Mouse (Mus musculus) layer of hippocampus, adult 11-12 months (tissue): ENCODE results near the gene Gimap8.

Experiments used
- DNase-seq: peaks from one replicate; pipeline ENCODE4 v3.0.0; 2022; ENCODE audit warnings: low spot score

The Gimap8 gene

DNA sequence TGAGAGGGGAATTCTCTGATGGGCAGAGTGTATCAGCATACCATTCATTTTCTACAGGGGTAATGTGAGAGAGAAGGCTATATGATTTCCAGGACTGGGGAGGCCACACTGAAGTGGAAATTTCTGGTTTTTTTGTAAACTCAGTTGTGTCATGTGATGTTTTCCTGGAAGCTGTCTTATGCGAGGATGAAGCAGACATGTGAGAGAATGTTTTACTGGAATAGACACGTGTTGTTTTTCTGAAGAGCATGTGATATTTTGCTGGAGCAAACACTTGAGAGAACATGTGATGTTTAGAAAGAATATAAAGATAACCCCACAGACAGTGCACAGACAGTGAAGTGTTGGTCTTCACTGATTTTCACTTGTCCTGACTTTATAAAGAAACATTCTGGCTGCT, 8.5 kb upstream of the Gimap8 start:
- no peak for DNase-seq

DNA sequence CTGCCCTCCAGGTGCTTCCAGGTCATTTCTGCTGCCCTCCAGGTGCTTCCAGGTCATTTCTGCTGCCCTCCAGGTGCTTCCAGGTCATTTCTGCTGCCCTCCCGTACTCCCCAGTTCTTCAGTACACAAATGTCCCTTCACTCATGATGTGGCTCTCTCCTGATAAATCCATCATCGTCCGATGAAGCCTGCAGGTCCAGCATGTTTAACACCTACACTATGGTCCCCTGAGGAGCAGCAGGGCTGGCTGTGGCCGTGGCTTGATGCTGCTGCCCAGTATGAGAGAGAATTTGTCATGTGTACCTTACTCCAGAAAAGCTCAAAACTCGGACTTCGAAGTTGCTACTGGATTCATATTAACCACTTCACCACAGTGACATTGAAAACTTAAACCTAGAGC, 5.6 kb upstream of the Gimap8 start:
- DNase-seq: no peak

GRCm38 (mm10) chr6:48642764-48643292, 4.2 kb upstream of the Gimap8 start:
- no peak for DNase-seq

DNA sequence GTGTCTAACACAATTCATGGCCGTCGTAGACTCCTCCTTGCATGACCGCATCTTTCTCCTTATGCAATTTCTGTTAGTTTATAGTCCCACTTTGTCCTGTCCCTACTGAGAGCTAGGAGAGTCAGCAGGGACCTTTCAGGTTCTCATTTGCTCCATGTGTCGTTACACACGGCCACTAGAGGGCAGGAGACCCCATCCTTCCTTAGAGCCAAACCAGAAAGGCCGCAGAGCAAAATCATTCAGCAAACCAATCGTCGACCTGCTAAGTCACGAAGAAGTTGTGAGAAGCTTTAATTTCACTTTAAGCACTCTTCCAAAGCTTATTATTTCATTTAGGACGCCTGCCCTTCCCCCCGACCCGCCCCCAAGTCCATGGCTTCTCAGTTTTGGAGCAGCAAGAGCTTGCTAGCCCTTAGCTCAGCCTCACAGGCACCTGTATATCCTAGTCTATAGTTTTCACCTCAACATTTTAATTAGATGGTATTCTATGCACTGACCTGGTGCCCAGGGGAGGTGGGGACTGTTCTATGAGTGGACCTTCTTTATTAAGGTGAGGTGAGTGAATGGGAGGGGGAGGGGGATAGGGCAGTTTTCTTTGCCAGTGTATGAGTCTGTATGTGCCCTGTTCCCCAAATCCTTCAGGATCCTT, 1.2 kb upstream of the Gimap8 start:
- peak; percentile 71 for DNase-seq

DNA sequence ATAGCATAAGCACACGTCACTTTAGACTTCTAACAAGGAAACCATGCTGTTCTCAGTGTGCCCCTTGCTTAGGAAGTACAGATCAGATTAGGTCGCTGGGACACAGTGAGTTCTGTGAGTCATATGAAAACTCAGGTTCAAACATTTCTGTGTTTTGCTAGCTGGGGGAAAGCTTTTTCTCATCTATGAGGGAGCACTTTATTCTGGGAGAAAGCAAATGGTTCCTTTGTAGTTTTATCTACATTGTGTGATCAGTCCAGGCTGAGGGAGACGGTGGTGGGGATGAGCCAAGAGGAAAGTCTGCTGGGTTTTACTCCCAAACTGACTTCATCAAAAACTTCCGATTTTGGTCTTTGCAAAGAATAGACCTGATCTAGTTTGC, 734 bp upstream of the Gimap8 start:
- DNase-seq: no peak

DNA sequence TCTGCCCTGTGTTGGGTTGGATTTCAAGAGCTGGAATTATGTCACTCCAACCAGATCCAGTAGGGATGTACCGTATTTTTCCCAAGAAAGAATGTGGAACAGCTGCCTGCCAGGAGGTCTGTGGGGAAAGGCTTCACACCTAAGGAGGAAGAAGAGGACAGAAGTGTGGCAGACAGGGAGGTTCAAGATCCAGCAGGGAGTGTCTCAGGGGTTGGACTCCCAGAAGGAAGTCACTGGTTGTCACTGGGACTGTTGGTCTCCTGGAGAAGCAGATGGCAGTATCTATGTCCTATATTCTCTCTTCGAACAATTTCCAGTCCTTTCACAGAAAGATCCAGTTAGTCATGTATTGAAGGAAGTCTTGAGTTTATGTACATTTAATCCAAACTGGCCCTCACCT, 577 bp downstream of the Gimap8 start:
- no peak for DNase-seq

DNA sequence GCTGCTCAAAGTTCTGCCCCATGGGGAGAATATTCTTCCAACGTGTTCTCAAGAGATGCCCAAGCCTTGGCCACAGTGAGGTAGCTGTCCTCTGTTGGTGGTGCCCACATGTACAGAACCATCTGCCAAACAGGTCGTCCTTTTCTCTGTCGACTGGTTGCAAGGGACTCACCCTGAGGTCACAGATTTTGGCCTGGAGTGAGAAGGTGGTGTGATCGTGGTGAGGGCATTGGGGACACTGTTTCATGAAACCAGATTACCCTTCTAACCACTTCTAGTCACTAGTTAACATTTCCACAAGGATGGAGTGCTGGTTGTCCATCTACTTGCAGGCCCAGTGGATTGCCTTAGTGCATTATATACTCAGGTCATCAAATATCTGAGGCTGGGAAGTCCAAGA, 1.7 kb downstream of the Gimap8 start:
- DNase-seq: no peak

- no peak for DNase-seq
Measured at GRCm38 (mm10) chr6:48650041-48650440, 3.0 kb downstream of the Gimap8 start.

- no peak for DNase-seq
Measured at GRCm38 (mm10) chr6:48658721-48659120, 11.7 kb downstream of the Gimap8 start.

DNA sequence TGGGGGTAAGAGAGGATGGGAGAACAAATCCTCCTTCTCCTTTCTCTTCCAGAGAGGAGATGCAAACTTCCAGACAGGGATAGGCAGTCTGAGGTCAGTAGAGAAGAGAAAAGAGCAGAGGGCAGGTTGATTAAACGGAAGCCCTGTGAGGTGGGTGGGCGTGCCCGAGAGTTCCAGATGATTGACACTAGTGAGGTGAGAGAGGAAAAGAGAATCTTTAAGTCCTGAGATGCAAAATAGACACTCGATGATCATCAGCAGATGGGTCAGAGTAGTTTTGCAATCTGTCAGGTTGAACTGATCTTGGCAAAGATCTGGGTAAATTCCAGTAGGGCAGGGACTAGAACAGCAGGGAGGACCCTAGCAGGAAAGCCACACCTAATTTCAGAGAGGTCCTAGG, 17.7 kb downstream of the Gimap8 start:
- no peak for DNase-seq

- DNase-seq: no peak
Measured at GRCm38 (mm10) chr6:48665471-48665870, 18.4 kb downstream of the Gimap8 start.

DNA sequence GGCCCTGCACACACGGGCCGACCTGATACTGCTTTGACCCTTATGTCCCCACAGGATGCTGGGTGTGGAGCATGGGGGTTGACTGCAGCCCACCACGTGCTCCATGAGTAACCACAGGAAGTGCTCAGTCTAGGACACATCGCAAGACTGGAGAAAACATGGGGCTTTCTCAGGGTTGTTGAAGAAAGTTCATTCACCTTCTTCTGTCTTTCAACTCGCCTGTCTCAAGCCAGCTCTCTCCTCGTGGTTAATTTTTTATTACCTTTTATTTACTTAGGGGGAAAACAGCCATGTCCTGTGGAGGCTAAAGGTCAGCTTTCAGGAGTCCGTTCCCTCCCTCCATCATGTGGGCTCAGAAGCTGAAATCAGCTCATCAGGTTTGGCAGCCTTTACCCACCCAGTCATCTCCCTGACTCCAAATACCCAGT, 19.1 kb downstream of the Gimap8 start:
- no peak for DNase-seq

- DNase-seq: no peak
Measured at GRCm38 (mm10) chr6:48668022-48668421, 21.0 kb downstream of the Gimap8 start.

DNA sequence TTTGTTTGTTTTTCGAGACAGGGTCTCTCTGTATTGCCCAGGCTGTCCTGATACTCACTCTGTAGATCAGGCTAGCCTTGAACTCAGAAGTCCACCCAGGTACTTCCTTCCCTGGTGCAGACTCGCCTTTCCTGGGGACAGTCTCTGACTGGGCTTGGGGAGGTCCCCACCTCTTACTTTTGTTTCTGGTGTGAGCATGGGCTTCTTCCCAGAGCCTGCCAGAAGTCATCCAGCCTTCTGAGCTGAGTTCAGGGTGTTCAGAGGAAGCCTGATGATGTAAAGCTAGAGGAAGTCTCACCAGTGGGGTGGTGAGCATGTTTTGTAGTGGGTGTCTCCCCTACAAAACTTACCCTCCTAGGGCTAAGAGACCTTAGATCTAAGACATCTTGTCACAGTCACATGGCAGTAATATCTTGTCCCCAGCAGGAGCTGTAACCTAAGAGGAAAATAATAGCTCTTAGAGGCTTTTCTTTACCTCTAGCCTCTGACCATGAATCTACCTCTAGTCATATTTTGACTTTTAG, 22.5 kb downstream of the Gimap8 start:
- no peak for DNase-seq

DNA sequence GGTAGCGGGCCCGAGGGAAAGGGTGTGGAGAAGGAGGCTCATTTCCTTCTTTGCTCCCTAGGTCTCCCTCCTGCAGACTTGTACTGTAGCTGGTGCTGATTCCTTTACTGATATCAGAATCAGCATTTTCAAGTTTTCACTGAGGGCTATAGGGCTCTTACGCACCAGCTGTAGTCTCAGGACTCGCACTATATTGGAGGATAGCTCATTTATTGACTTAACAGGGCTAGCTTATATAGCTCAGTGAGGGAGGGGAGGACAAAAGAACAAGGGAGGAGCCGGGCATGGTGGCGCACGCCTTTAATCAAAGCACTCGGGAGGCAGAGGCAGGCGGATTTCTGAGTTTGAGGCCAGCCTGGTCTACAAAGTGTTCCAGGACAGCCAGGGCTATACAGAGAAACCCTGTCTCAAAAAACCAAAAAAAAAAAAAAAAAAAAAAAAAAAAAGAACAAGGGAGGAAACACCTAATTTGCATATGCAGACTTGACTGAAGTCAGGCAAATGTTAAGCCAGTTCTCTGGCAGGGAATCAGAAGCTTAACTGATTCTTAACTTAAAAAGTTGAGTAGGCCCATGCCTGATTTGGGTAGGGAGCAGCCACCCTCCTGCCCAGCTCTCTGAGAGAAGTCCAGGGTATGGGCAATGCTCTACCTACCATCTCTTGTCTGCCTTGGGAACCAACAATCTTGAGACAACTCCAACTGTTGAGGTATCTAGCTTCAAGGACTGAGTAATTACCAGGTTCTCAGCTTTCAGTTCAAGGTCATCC, 27.4 kb downstream of the Gimap8 start:
- DNase-seq: no peak

DNA sequence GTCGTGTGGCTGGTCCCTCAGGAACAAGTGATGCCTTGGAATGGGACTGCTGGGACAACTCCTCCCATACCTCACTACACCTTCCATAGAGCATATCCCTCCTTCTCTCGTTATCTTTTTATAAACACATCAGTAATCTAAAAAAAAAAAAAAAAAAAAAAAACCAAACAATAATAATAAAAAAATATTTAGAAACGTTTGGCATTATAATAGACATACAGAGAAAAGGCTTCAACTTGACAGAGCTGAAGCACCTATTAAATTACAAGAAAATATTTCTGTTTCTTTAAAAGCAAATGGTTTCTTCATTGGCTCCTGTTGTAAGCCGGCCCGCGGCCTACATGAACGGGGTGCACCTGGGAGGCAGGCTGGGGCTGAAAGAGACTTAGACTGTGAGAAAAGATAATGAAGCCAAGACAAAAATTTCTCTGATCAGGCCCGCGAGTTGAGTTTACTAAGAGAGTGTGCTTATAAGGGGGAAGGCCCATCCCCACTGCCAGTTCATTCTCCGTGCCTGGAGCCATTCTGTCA, 28.4 kb downstream of the Gimap8 start:
- no peak for DNase-seq

DNA sequence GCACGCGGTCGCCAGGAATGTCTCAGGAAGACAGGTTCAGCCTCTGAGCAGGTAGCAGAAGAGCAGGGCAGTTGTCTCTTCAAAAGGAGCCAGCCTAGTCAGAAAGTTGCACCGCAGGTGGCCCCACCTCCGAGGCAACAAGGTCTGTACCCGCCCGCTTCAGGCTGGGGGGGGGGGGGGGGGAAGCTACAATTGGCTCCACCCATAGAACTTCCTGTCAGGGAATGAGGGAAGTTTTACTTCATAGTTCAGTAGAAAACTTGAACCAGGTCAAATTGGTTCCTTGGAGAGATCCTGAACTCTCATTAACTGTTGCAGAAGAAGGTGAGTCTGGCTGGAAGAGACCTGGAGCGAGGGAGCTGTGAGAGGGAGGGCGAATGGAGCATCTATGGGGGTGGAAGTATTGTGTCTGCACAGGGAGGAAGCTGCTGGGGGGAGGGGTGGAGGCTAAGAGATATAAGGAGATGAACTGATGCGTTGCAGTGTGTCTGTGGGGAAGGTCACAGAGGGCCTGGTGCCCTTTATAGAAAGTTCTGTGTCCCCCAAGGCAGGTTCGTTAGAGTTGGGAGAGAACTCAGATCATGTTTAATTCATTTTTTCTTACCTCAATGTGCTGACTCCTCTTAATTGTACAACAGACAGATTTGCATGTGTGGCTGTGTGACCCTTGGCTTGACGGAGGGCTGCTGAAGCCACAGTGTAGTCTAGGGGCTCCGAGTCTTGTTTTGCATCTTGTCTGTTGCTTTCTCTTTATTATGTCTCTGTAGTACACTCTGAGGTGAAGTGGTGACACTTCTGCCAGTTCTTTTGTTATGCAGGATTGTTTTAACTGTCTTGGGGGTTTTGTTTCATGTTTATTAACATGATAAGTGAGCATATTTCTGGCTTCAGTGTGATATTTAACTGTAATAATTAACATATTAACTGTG, 29.2 kb downstream of the Gimap8 start, which contains the start of gene Gimap9:
Gimap9 (plus strand) TSS at position 199 of the 929 bp plus-strand sequence.
- DNase-seq: no peak

DNA sequence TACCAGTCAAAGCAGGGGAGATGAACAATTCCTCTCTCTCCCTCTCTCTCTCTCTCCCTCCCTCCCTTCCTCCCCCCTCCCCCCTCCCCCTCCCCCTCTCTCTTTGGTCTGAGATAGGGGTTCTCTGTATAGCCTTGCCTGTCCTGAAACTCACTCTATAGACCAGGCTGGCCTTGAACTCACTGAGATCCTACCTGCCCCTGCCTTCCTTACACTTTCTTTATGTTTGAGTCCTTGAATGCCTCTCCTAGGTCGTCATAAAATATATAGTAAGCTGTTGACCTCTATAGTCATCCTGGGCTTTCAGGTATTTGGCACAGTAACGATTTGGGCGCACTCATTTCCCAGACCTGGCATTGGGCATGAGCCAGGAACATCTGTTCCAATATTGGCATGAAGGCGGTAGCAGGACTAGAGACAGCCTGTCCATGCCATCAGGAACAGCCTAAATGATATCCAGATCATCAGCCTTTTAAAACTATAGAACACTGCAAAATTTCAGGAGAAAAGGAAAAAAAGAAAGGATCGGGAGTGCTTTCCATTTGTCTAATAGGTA, 29.9 kb downstream of the Gimap8 start:
- DNase-seq: no peak

GRCm38 (mm10) chr6:48677492-48678345, 30.7 kb downstream of the Gimap8 start:
- no peak for DNase-seq

DNA sequence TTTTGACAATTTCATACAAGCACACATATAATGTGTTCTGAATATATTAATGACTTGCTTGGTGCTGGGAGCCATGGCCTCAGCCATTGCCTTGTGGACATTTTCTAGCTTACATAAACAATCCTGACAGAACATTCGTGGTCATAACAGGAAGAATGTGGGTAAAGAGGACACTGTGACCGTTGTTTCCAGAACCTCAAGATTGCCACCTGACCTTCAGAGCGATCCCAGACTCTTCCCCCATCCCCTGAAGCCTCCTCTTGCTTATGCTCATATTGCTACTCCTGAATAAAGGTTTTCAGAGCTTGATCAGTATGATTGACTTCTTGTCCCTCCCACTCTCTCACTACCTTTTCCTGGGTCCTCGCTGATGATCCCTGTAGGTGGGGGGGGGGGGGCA, 31.4 kb downstream of the Gimap8 start:
- no peak for DNase-seq

GRCm38 (mm10) chr6:48679701-48680100, 32.7 kb downstream of the Gimap8 start:
- no peak for DNase-seq
